Mouse (Mus musculus) embryonic fibroblast, embryonic 13.5 days (primary cell): ENCODE results near the gene Zfhx2.

ENCODE experiments used
- CTCF ChIP-seq: IDR thresholded peaks from 2 replicates; pipeline ENCODE4 v1.5.1; 2011; ENCODE audit warnings: mild to moderate bottlenecking, control low read depth, low read length, moderate library complexity, borderline replicate concordance; ENCODE audit not compliant: insufficient read depth
- POLR2A ChIP-seq: IDR thresholded peaks from 2 replicates; pipeline ENCODE4 v1.6.1; 2011; ENCODE audit warnings: low read depth, mild to moderate bottlenecking, control low read depth, low read length, moderate library complexity

GRCm38 (mm10) chr14:55095671-55096070 lies 3.5 kb upstream of the Zfhx2 start:
- TF ChIP-seq CTCF (no peak), POLR2A (no peak)
